Mouse (Mus musculus): Measurements from ENCODE around the gene Vmn1r225.
"Not testable (repeated sequence)": the region's sequence is repeated elsewhere in the genome, so short reads cannot be mapped to it uniquely, and the experiment has no call there.

The Vmn1r225 gene

DNA sequence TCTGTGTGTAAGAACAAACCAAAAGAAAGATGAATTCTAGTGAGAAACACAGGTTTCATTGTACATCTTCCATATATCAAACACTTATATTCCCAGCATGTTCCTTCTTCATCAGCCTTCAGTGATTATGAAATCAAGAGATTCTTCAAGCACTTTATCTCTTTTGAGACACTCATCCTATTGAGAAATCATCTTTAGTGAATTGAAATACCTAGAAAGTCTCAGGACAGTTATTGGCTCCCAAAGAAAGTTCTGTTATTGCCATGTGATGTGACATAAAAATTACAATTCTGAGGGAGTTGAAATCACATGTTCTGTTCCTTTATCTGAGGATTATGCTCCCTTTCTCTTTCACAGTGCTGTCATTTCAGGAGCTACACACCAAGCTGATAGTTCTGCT, at the start of gene Vmn1r225:
Gene Vmn1r225 (plus strand): TSS at position 301 of the 400 bp plus-strand sequence.
- DNase-seq (ENCODE audit: low spot score in 2 of 2), result no peak

DNA sequence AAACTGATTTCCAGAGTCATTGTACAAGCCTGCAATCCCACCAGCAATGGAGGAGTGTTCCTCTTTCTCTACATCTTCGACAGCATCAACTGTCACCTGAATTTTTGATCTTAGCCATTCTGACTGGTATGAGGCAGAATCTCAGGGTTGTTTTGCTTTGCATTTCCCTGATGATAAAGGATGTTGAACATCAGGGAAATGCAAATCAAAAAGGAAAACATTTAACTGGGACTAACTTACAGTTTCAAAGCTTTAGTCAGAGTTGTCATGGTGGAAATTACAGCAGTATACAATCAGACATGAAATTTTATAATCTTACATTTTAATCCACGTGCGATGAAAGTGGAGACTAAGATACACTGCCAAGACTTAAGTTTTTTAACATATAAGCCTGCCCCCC, 24.6 kb upstream of the Vmn1r225 start:
- no peak for DNase-seq (ENCODE audit: low spot score in 2 of 2)

DNA sequence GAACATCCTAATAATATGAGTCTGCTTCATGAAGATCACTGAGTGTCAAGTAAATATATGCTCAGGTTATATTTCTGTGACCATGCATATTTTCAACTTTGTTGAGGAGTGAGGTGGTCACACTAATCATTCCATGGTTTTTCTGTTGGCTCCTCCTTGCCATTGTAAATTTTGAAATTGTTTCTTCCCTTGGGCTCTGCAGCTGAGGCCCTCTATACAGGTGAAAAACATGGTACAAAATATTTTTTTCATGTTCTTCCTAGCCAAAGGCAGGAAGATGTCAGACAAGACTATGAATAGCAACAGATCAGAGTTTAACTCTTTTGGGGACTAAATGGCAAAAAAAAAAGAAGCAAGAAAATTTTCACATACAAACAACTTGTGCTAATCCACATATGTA, 16.7 kb upstream of the Vmn1r225 start, which contains the start of gene Vmn2r108:
Gene Vmn2r108 (minus strand): TSS at position 101 of the 400 bp plus-strand sequence.
- no peak for DNase-seq (ENCODE audit: low spot score in 2 of 2)

DNA sequence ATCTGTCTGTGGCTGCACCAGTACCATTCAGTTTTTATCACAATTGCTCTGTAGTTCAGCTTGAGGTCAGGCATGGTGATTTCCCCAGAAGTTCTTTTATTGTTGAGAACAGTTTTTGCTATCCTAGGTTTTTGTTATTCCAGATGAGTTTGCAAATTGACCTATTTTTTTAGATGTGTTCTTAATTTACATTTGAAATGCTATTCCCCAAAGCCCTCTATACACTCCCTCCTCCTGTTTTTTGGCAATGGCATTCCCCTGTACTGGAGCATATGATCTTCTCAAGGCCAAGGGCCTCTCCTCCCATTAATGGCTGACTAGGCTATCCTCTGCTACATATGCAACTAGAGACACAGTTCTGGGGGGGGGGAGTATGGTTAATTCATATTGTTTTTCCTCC, 10.3 kb downstream of the Vmn1r225 start:
- not testable (repeated sequence) for DNase-seq (ENCODE audit: low spot score in 2 of 2)
